Mouse (Mus musculus) hindbrain, embryonic 10.5 days (tissue): ENCODE data around the gene Itpr2. TPM values are rescaled to one million over a fixed set of nuclear protein-coding genes. Genes with fewer than 3 reads are reported as not detected.

Experiments
- DNase-seq: peaks from one replicate; pipeline ENCODE4 v3.0.0-alpha.2; 2017; ENCODE audit warnings: low spot score
- H3K27ac ChIP-seq: fragments of 300-500 bp; sonication (generic); 2 replicates; pipeline ENCODE4 v1.5.1; 2016; ENCODE audit warnings: mild to moderate bottlenecking, moderate library complexity
- H3K27me3 ChIP-seq: fragments of 300-500 bp; sonication (generic); 2 replicates; pipeline ENCODE4 v1.6.1; 2016; ENCODE audit warnings: mild to moderate bottlenecking; ENCODE audit not compliant: poor library complexity, insufficient read depth, severe bottlenecking
- H3K36me3 ChIP-seq: fragments of 300-500 bp; sonication (generic); 2 replicates; pipeline ENCODE4 v1.6.1; 2016; ENCODE audit warnings: mild to moderate bottlenecking, moderate library complexity
- H3K4me1 ChIP-seq: fragments of 300-500 bp; sonication (generic); replicated peaks from 2 replicates; pipeline ENCODE4 v1.6.1; 2016; ENCODE audit warnings: mild to moderate bottlenecking
- H3K4me3 ChIP-seq: fragments of 300-500 bp; sonication (generic); 2 replicates; pipeline ENCODE4 v1.5.1; 2016; ENCODE audit warnings: mild to moderate bottlenecking, moderate library complexity
- H3K9me3 ChIP-seq: fragments of 300-500 bp; sonication (generic); 2 replicates; pipeline ENCODE4 v1.6.1; 2016; ENCODE audit warnings: mild to moderate bottlenecking, moderate library complexity
- WGBS: fragments of 180-500 bp; shearing (Covaris S2); methylation state at CpG from one replicate; pipeline ENCODE4 v1.1.7; 2016; 5-methylcytosine and 5-hydroxymethylcytosine counted together
- polyA plus RNA-seq: library from polyadenylated mRNA; unstranded; fragments of >200 nt; fragmentation: Nextera tagmentation; extraction: Ambion mirVana; gene quantifications from 2 replicates; pipeline ENCODE4 v1.2.1, GENCODE M21; 2016

Itpr2 gene
- polyA plus RNA-seq, 1 experiment from 2014 or later = 5.0 TPM

DNA sequence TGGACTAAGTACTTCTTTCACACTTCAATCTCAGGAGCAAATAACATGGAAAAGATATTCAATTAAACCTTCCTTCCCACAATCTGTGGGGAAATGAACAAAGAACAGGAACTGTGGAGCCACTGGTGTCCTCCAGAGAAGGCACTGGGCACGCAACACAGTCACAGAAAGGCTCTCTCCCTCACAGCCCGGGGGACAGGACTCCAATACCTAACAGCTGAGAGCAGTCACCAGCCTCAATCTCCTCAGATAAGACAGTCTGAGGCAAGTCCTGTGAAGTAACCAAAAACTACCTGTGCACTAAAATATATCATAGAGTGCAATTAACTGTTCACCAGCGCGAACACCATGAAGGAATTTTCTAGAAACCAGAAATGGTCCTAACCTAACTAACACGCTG lies 1.3 kb downstream of the Itpr2 start:
- Histone ChIP-seq H3K36me3 (no peaks in the 10 kb centered on the region), H3K4me1 (peaks cover 21% of the 10 kb centered on the region), H3K27ac (no peak overlapping the region), H3K27me3 (peaks cover 47% of the 10 kb centered on the region), H3K9me3 (no peaks in the 10 kb centered on the region), H3K4me3 (peak overlapping the region; percentile 78)
- WGBS = 78% methylated on average over 5 of the region's 5 CpGs
- no peak for DNase-seq

DNA sequence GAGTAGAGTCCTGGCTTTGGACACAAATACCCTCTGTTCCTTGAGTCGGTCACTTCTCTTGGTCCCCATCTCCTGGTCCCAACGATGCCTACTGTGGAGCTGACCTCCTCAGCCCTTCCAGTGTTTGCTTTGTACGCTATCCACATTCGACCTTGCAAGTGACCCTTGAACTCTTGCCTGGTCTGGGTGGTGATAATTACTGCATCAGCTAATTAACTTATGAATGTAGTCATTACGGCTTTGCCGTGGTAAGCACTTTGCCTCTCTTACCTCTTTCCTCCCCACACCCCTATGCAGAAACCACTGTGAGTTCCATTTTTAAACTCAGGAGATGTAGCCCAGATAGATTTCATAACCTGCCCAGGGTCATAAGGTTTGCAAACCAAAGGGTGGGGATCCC lies 1.8 kb downstream of the Itpr2 start:
- WGBS = 71% methylated on average over 6 of the region's 6 CpGs
- Histone ChIP-seq H3K9me3 (no peaks in the 10 kb centered on the region), H3K27me3 (peaks cover 47% of the 10 kb centered on the region), H3K4me1 (peaks cover 21% of the 10 kb centered on the region), H3K36me3 (no peaks in the 10 kb centered on the region), H3K4me3 (no peak overlapping the region), H3K27ac (no peak overlapping the region)
- DNase-seq = no peak

DNA sequence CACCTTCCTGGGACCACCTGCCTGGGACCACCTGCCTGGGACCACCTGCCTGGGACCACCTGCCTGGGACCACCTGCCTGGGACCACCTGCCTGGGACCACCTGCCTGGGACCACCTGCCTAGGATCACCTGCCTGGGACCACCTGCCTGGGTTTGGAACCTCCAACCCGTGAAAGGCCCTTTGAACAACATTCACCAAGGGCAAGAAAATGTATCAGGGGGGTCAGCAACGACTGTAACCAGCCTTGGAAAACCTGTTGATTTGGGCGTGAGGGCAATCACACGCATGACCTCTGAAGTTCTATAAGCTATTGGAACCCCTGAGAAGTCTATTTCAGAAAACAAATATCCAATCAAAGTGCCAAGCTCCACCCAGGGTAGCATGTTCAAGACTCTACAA lies 2.5 kb downstream of the Itpr2 start:
- no peak for DNase-seq
- peaks cover 47% of the 10 kb centered on the region for H3K27me3 ChIP-seq
- no peaks in the 10 kb centered on the region for H3K36me3 ChIP-seq
- 70% methylated on average over 4 of the region's 4 CpGs for WGBS
- peaks cover 21% of the 10 kb centered on the region for H3K4me1 ChIP-seq
- no peaks in the 10 kb centered on the region for H3K9me3 ChIP-seq
- H3K27ac ChIP-seq = no peak overlapping the region
- no peak overlapping the region for H3K4me3 ChIP-seq

DNA sequence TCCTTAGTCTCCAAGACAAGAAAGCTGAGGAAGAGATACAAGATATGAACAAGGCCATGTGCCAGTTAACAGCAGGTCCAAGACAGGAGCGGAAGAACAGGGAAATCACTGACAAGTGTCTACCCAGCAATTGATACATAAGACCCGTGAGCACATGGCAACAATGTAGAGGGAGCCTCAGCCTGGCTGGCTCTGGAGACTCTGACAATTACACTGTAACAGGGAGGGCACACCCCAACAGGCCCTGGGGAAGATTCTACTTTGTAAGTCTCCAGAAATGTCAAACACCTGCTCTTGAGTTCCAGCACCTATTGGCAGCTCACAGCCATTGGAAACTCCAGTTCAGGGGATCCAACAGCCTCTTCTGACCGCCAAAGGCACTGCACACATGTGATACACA lies 3.6 kb downstream of the Itpr2 start:
- Histone ChIP-seq H3K9me3 (no peaks in the 10 kb centered on the region), H3K36me3 (no peaks in the 10 kb centered on the region)
- 83% methylated on average over 3 of the region's 3 CpGs for WGBS

DNA sequence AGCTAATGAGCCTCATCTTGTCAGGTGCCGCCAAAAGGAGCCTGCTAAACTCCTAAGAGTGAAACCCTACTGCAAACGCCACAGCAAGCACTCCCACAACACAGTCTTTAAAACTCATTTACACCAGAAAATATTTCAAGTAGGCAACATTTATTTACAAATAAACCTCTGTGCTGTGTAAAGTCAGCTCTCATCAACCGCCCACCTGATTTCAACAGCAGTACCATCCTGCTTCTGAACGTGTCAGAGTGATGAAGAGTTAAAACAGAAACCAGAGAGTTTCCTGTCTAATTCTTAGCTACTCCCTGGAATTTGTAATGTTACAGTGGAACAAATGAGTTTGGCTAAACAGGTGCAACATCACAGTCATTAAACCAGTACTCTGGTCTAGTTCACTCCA lies 4.2 kb downstream of the Itpr2 start:
- Histone ChIP-seq H3K4me3 (no peak overlapping the region), H3K9me3 (no peaks in the 10 kb centered on the region)
- WGBS = 88% methylated on average over 4 of the region's 4 CpGs

More for the DNA sequence above, 3.6 kb downstream of the Itpr2 start:
- Histone ChIP-seq H3K4me1 (peaks cover 21% of the 10 kb centered on the region), H3K27ac (no peak overlapping the region), H3K4me3 (no peak overlapping the region), H3K27me3 (peaks cover 37% of the 10 kb centered on the region)
- DNase-seq = no peak

DNA sequence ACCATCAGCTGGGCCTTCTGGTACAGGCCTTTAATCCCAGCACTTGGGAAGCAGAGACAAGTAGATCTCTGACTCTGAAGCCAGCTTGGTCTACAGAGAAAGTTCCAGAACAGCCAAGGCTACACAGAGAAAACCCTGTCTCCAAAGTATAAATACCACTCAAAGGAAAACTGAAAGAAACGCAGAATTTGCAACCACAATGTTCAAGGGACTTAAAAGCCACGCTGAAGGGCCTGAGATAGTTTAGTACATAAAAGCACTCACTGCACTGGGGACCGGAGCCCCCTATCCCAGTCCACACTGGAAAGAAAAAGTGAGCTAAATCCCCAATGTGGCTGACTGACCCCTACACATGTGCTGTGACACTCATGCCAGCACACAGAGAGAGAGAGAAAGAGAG lies 4.6 kb downstream of the Itpr2 start:
- Histone ChIP-seq H3K36me3 (no peaks in the 10 kb centered on the region), H3K27me3 (peaks cover 27% of the 10 kb centered on the region), H3K4me1 (peaks cover 15% of the 10 kb centered on the region), H3K27ac (no peak overlapping the region), H3K9me3 (no peaks in the 10 kb centered on the region), H3K4me3 (no peak overlapping the region)
- DNase-seq = no peak
- 83% methylated on average over 3 of the region's 3 CpGs for WGBS

More for the DNA sequence above, 4.2 kb downstream of the Itpr2 start:
- DNase-seq = no peak
- peaks cover 19% of the 10 kb centered on the region for H3K4me1 ChIP-seq
- peaks cover 31% of the 10 kb centered on the region for H3K27me3 ChIP-seq
- no peaks in the 10 kb centered on the region for H3K36me3 ChIP-seq
- H3K27ac ChIP-seq = no peak overlapping the region

DNA sequence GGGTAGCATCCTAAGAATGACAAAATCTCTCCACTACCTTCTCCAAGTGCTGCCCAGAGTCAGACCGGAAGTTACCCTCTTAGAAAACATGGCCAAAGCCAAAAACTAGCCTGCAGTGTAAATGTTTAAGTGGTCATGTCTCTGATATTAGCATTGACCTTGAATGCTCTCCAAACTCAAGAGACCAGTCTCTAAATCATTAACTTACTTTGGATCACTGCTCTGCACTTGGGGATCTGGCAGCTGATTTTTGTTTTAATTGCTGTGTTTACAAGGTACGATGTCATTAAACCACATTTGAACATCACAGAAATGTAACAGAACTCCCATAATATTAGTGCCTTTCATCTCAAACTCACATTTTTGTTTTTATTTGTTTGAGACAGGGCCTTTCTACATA lies 10.3 kb downstream of the Itpr2 start:
- Histone ChIP-seq H3K27ac (no peak overlapping the region), H3K4me3 (no peak overlapping the region), H3K9me3 (no peaks in the 10 kb centered on the region), H3K36me3 (no peaks in the 10 kb centered on the region), H3K27me3 (no peaks in the 10 kb centered on the region), H3K4me1 (no peaks in the 10 kb centered on the region)
- DNase-seq = no peak
- 92% methylated on average over 2 of the region's 2 CpGs for WGBS

DNA sequence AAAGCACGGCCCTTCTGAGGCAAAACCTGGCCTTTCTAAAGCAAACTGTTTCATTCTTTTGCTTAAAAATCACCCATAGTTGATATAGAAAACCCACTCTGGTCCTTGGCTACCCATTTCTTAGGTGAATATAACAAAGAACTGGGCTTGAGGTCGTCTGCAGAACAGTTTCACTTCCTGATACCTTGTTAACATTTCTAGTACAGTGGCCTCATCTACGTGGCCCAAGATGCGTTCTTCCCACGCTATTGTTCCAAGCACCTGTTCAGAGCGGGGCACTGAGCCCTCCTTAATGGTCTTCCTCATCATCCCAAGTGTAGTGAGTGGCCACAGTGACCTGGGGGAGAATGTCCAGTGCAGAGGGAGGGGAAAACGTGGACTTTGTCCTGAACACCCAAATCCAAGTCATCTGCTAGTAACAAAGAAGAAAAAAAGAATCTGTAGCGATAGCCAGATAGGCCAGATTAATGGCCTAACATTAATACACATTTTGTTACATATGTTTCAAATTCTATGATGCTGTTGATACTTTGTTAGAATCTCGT lies 11.5 kb downstream of the Itpr2 start:
- Histone ChIP-seq H3K36me3 (no peaks in the 10 kb centered on the region), H3K27ac (no peak overlapping the region), H3K4me3 (no peak overlapping the region), H3K27me3 (no peaks in the 10 kb centered on the region), H3K4me1 (no peaks in the 10 kb centered on the region), H3K9me3 (no peaks in the 10 kb centered on the region)
- 87% methylated on average over 9 of the region's 9 CpGs for WGBS
- no peak for DNase-seq

DNA sequence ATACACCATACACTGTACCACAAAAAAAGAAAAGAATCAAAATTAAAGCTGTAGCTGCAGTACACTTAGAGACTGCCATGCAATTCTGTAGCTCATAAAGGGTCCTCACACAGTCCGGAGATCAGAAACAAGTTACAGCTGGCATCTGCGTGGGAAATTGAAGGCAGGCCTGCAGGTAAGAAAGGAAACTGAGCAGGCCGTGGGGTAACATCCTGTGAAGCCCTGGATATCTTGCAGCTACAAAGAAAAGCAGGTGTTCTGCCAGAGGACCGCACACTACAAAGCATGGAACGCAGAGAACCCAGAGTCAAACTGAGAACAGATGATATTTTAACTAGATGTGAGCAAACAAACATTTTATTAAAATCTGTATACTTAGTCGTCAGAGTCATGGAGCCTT lies 12.2 kb downstream of the Itpr2 start:
- Histone ChIP-seq H3K4me1 (no peaks in the 10 kb centered on the region), H3K4me3 (no peak overlapping the region), H3K27ac (no peak overlapping the region), H3K27me3 (no peaks in the 10 kb centered on the region), H3K9me3 (no peaks in the 10 kb centered on the region), H3K36me3 (no peaks in the 10 kb centered on the region)
- 90% methylated on average over 6 of the region's 6 CpGs for WGBS
- DNase-seq = no peak

DNA sequence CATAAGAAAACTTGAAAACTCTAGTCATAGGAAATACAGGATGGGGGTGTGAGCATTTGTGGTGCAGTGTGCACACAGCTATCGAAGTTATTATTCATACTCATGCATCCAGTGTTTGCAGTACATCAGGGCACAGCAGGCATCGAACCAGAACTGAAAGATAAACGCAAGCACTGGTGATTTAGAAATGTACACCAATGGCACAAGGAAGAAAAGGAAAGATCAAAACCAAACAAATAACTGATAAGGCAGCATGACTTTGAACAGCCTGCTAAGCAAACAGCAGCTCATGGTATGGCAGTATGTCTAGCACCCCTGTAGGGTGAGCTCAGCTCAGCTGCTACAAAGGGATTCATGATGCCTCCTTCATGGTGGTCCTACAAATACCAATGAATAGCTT lies 13.3 kb downstream of the Itpr2 start:
- H3K27ac ChIP-seq = no peak overlapping the region
- DNase-seq = no peak
- no peaks in the 10 kb centered on the region for H3K36me3 ChIP-seq
- no peaks in the 10 kb centered on the region for H3K9me3 ChIP-seq
- H3K27me3 ChIP-seq = no peaks in the 10 kb centered on the region
- H3K4me3 ChIP-seq = no peak overlapping the region
- WGBS = 87% methylated on average over 3 of the region's 3 CpGs
- no peaks in the 10 kb centered on the region for H3K4me1 ChIP-seq

DNA sequence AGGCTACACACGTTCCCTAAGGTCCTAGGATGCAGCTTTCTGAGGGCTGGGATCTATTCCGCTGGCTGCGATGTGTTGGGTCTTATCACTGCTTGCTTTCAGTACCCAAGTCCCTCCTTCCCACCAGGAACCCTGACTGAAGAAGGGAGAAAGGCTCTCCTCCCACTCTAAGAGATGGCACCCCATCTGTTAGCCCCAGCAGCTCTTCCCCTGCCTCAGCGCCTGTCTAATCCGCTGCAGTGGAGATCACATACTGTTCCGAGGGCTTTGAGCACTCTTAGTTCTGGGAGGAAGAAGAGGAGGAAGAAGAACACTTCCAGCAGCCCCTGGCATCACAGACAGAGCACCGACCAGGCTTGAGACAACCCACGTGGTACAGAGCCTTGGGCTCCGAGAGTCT lies 14.9 kb downstream of the Itpr2 start:
- Histone ChIP-seq H3K27me3 (no peaks in the 10 kb centered on the region), H3K4me3 (no peak overlapping the region), H3K27ac (no peak overlapping the region), H3K36me3 (no peaks in the 10 kb centered on the region), H3K4me1 (peaks cover 5% of the 10 kb centered on the region; the same call in 1 of the 2 replicates), H3K9me3 (no peaks in the 10 kb centered on the region)
- DNase-seq = no peak
- WGBS = 77% methylated on average over 9 of the region's 9 CpGs

DNA sequence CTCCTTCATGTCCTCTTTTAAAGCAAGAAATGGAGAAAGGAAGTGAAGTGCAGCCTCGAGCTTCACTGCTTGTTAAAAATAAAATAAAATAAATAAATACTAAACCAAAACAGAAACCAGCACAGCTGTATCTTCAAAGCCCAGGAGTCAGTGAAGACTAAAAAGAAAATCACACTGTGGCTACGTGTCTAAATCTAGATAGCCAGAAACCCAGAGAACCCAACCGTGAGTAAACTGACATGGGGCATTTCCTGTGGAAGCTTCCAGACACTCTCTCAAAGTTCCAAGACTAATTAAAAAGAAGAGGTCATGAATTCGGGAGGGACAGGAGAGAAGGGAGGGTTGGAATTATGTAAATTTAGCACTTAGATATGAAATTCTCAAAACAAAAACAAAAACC lies 15.9 kb downstream of the Itpr2 start:
- 66% methylated on average over 4 of the region's 4 CpGs for WGBS
- Histone ChIP-seq H3K27me3 (no peaks in the 10 kb centered on the region), H3K9me3 (no peaks in the 10 kb centered on the region), H3K36me3 (no peaks in the 10 kb centered on the region), H3K4me1 (peaks cover 14% of the 10 kb centered on the region; the same call in 1 of the 2 replicates), H3K4me3 (no peak overlapping the region), H3K27ac (no peak overlapping the region)
- DNase-seq = no peak

DNA sequence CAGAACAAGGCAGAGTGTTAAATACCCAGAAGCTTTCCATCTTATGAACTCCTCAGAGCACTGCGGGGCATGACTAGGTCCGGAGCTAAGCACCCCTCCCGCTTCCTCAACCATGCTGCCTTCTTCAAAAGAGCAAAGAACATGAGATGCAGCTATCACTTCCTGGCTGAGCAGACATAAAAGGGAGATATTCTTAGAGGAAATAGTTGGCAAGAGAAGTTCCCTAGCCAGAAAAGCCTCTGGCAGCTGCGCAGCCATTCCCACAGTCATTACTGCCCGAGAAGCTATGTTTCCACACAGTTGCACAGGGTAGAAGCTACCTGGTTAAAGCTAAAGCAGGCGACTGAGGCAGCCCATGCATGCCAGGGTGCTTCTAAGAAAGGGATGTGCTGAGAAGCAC lies 20.6 kb downstream of the Itpr2 start:
- peaks cover 14% of the 10 kb centered on the region; the same call in 1 of the 2 replicates for H3K4me1 ChIP-seq
- H3K27me3 ChIP-seq = no peaks in the 10 kb centered on the region
- no peaks in the 10 kb centered on the region for H3K9me3 ChIP-seq
- no peaks in the 10 kb centered on the region for H3K36me3 ChIP-seq
- H3K27ac ChIP-seq = no peak overlapping the region
- WGBS = 76% methylated on average over 6 of the region's 6 CpGs
- no peak for DNase-seq
- no peak overlapping the region for H3K4me3 ChIP-seq

DNA sequence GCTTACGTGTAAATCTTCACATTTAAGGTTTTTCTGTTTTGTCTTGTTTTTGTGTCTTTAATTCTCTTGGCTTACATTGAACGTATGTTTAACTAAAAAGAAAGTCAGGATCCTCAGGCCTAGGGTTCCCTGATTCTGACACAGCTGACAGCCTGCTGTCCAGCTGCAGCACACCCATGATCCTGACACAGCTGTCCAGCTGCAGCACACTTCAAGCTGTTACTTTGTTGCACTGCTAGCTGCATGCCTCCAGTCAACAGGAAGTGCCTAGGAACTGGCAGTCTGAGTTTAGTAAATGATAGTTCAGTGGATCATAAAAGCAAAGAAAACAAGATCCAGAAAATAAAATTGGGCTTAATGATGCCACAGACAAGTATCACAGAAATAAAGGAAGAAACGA lies 21.1 kb downstream of the Itpr2 start:
- Histone ChIP-seq H3K27ac (no peak overlapping the region), H3K4me3 (no peak overlapping the region), H3K36me3 (no peaks in the 10 kb centered on the region), H3K4me1 (peaks cover 14% of the 10 kb centered on the region; the same call in 1 of the 2 replicates), H3K27me3 (no peaks in the 10 kb centered on the region), H3K9me3 (no peaks in the 10 kb centered on the region)
- 80% methylated on average over 3 of the region's 3 CpGs for WGBS
- DNase-seq = no peak
